Mouse (Mus musculus) forebrain, embryonic 16.5 days (tissue): ENCODE measurements at regions not wholly inside any gene's neighbourhood (a gene's known extent, or its start where the extent isn't known, plus 50 kb on each side); places are given as distances from the start of the nearest gene placed in this dataset.

ENCODE experiments used
- ATAC-seq: fragments of 200-750 bp; cut with Nextera tagmentation; 2 replicates; pipeline ENCODE4 v1.8.0; 2017; ENCODE audit warnings: mild to moderate bottlenecking, moderate library complexity
- H3K27ac ChIP-seq: fragments of 300-500 bp; sonication (generic); 2 replicates; pipeline ENCODE4 v1.5.1; 2014; ENCODE audit warnings: low read length, control low read depth
- H3K27me3 ChIP-seq: fragments of 300-500 bp; sonication (generic); replicated peaks from 2 replicates; pipeline ENCODE4 v1.6.1; 2014; ENCODE audit warnings: low read length; ENCODE audit not compliant: control insufficient read depth, insufficient read depth
- H3K36me3 ChIP-seq: fragments of 300-500 bp; sonication (generic); 2 replicates; pipeline ENCODE4 v1.6.1; 2014; ENCODE audit not compliant: control insufficient read depth, insufficient read depth
- H3K4me1 ChIP-seq: fragments of 300-500 bp; sonication (generic); replicated peaks from 2 replicates; pipeline ENCODE4 v1.6.1; 2014; ENCODE audit warnings: low read length; ENCODE audit not compliant: control insufficient read depth, insufficient read depth
- H3K4me2 ChIP-seq: fragments of 300-500 bp; sonication (generic); 2 replicates; pipeline ENCODE4 v1.6.1; 2014; ENCODE audit warnings: mild to moderate bottlenecking, low read length, control low read depth
- H3K4me3 ChIP-seq: fragments of 300-500 bp; sonication (generic); replicated peaks from 2 replicates; pipeline ENCODE4 v1.5.1; 2014; ENCODE audit warnings: mild to moderate bottlenecking, low read length, control low read depth
- H3K9ac ChIP-seq: fragments of 300-500 bp; sonication (generic); replicated peaks from 2 replicates; pipeline ENCODE4 v1.6.1; 2014; ENCODE audit warnings: low read depth, low read length, control low read depth
- H3K9me3 ChIP-seq: fragments of 300-500 bp; sonication (generic); 2 replicates; pipeline ENCODE4 v1.6.1; 2016; ENCODE audit warnings: low read length; ENCODE audit not compliant: control insufficient read depth
- WGBS: fragments of 180-500 bp; shearing (Covaris S2); extraction: QIAGEN DNeasy Blood & Tissue Kit; methylation state at CpG from one replicate; pipeline ENCODE4 v1.1.7; 2014; 5-methylcytosine and 5-hydroxymethylcytosine counted together

- Histone ChIP-seq H3K4me2 (no peak overlapping the region), H3K36me3 (no peaks in the 10 kb centered on the region), H3K27me3 (no peaks in the 10 kb centered on the region), H3K4me3 (no peak overlapping the region), H3K27ac (no peak overlapping the region), H3K9ac (no peak overlapping the region), H3K4me1 (no peaks in the 10 kb centered on the region), H3K9me3 (no peaks in the 10 kb centered on the region)
- WGBS = 100% methylated on average over 1 of the region's 1 CpGs
- ATAC-seq = no peak; the same call in 1 of the 2 replicates
These were observed 508.4 kb downstream of the Fam181b start for GRCm38 (mm10) chr7:93588088-93588487.
